Mouse (Mus musculus): ENCODE results near the gene Arhgap15. TPM values are rescaled to one million over a fixed set of nuclear protein-coding genes. Genes with fewer than 3 reads are reported as not detected.

The Arhgap15 gene
- polyA plus RNA-seq, 1 experiment = 9.5 TPM

- Histone ChIP-seq H3K4me3 (ENCODE audit: control insufficient read depth, insufficient read depth, low read length) (no peak overlapping the region), H3K27ac (ENCODE audit: control insufficient read depth, insufficient read depth, low read length) (no peak overlapping the region), H3K4me1 (replicated peaks; ENCODE audit: control insufficient read depth, insufficient read depth, low read length) (no peaks in the 10 kb centered on the region), H3K36me3 (ENCODE audit: control insufficient read depth, insufficient read depth, low read length) (peaks cover 3% of the 10 kb centered on the region; the same call in 1 of the 2 replicates), H3K27me3 (ENCODE audit: control insufficient read depth, insufficient read depth, low read length) (no peaks in the 10 kb centered on the region)
- 47% methylated on average over 5 of the region's 5 CpGs for WGBS
- DNase-seq = no peak
- TF ChIP-seq CTCF (IDR thresholded peaks at IDR 0.05; ENCODE audit: borderline replicate concordance, control insufficient read depth, extremely low read depth, insufficient read depth, low read length, poor library complexity) (no peak), POLR2A (IDR thresholded peaks at IDR 0.05; ENCODE audit: control insufficient read depth, extremely low read depth, insufficient read depth, low read length, poor library complexity) (no peak)
Observed at GRCm38 (mm10) chr2:43862709-43863108, 114.1 kb downstream of the Arhgap15 start.

GRCm38 (mm10) chr2:43902403-43902973, 153.9 kb downstream of the Arhgap15 start:
- DNase-seq = peak; percentile 70
- Histone ChIP-seq H3K4me1 (replicated peaks; ENCODE audit: control insufficient read depth, insufficient read depth, low read length) (no peaks in the 10 kb centered on the region), H3K27me3 (ENCODE audit: control insufficient read depth, insufficient read depth, low read length) (no peaks in the 10 kb centered on the region), H3K4me3 (ENCODE audit: control insufficient read depth, insufficient read depth, low read length) (no peak overlapping the region), H3K27ac (ENCODE audit: control insufficient read depth, insufficient read depth, low read length) (no peak overlapping the region), H3K36me3 (ENCODE audit: control insufficient read depth, insufficient read depth, low read length) (no peaks in the 10 kb centered on the region)
- TF ChIP-seq CTCF (IDR thresholded peaks at IDR 0.05; ENCODE audit: borderline replicate concordance, control insufficient read depth, extremely low read depth, insufficient read depth, low read length, poor library complexity) (no peak), POLR2A (IDR thresholded peaks at IDR 0.05; ENCODE audit: control insufficient read depth, extremely low read depth, insufficient read depth, low read length, poor library complexity) (no peak)
- 33% methylated on average over 7 of the region's 7 CpGs for WGBS

GRCm38 (mm10) chr2:43907496-43907895, 158.9 kb downstream of the Arhgap15 start:
- DNase-seq = no peak
- WGBS = 95% methylated on average over 5 of the region's 5 CpGs
- no peaks in the 10 kb centered on the region for H3K4me1 ChIP-seq (replicated peaks; ENCODE audit: control insufficient read depth, insufficient read depth, low read length)
- H3K27me3 ChIP-seq (ENCODE audit: control insufficient read depth, insufficient read depth, low read length) = no peaks in the 10 kb centered on the region
- TF ChIP-seq CTCF (IDR thresholded peaks at IDR 0.05; ENCODE audit: borderline replicate concordance, control insufficient read depth, extremely low read depth, insufficient read depth, low read length, poor library complexity) (no peak), POLR2A (IDR thresholded peaks at IDR 0.05; ENCODE audit: control insufficient read depth, extremely low read depth, insufficient read depth, low read length, poor library complexity) (no peak)
- H3K36me3 ChIP-seq (ENCODE audit: control insufficient read depth, insufficient read depth, low read length) = no peaks in the 10 kb centered on the region
- H3K27ac ChIP-seq (ENCODE audit: control insufficient read depth, insufficient read depth, low read length) = no peak overlapping the region
- H3K4me3 ChIP-seq (ENCODE audit: control insufficient read depth, insufficient read depth, low read length) = no peak overlapping the region

- Histone ChIP-seq H3K27me3 (ENCODE audit: control insufficient read depth, insufficient read depth, low read length) (no peaks in the 10 kb centered on the region), H3K4me1 (replicated peaks; ENCODE audit: control insufficient read depth, insufficient read depth, low read length) (no peaks in the 10 kb centered on the region), H3K27ac (ENCODE audit: control insufficient read depth, insufficient read depth, low read length) (no peak overlapping the region), H3K36me3 (ENCODE audit: control insufficient read depth, insufficient read depth, low read length) (no peaks in the 10 kb centered on the region), H3K4me3 (ENCODE audit: control insufficient read depth, insufficient read depth, low read length) (no peak overlapping the region)
- TF ChIP-seq CTCF (IDR thresholded peaks at IDR 0.05; ENCODE audit: borderline replicate concordance, control insufficient read depth, extremely low read depth, insufficient read depth, low read length, poor library complexity) = no peak
- TF ChIP-seq POLR2A (IDR thresholded peaks at IDR 0.05; ENCODE audit: control insufficient read depth, extremely low read depth, insufficient read depth, low read length, poor library complexity) = no peak
- DNase-seq = no peak
- 98% methylated on average over 6 of the region's 6 CpGs for WGBS
Observed at GRCm38 (mm10) chr2:43914104-43914503, 165.5 kb downstream of the Arhgap15 start.

- 96% methylated on average over 5 of the region's 5 CpGs for WGBS
- no peak for DNase-seq
- Histone ChIP-seq H3K27me3 (ENCODE audit: control insufficient read depth, insufficient read depth, low read length) (no peaks in the 10 kb centered on the region), H3K4me1 (replicated peaks; ENCODE audit: control insufficient read depth, insufficient read depth, low read length) (no peaks in the 10 kb centered on the region), H3K27ac (ENCODE audit: control insufficient read depth, insufficient read depth, low read length) (no peak overlapping the region), H3K36me3 (ENCODE audit: control insufficient read depth, insufficient read depth, low read length) (no peaks in the 10 kb centered on the region), H3K4me3 (ENCODE audit: control insufficient read depth, insufficient read depth, low read length) (no peak overlapping the region)
- TF ChIP-seq POLR2A (IDR thresholded peaks at IDR 0.05; ENCODE audit: control insufficient read depth, extremely low read depth, insufficient read depth, low read length, poor library complexity) (no peak), CTCF (IDR thresholded peaks at IDR 0.05; ENCODE audit: borderline replicate concordance, control insufficient read depth, extremely low read depth, insufficient read depth, low read length, poor library complexity) (no peak)
Observed at GRCm38 (mm10) chr2:43923863-43924340, 175.3 kb downstream of the Arhgap15 start.

GRCm38 (mm10) chr2:43931687-43932086, 183.1 kb downstream of the Arhgap15 start:
- no peaks in the 10 kb centered on the region for H3K36me3 ChIP-seq (ENCODE audit: control insufficient read depth, insufficient read depth, low read length)
- WGBS = 98% methylated on average over 3 of the region's 3 CpGs

More at GRCm38 (mm10) chr2:43931687-43932086, 183.1 kb downstream of the Arhgap15 start:
- no peaks in the 10 kb centered on the region for H3K27me3 ChIP-seq (ENCODE audit: control insufficient read depth, insufficient read depth, low read length)
- TF ChIP-seq POLR2A (IDR thresholded peaks at IDR 0.05; ENCODE audit: control insufficient read depth, extremely low read depth, insufficient read depth, low read length, poor library complexity) = no peak
- no peak for TF ChIP-seq CTCF (IDR thresholded peaks at IDR 0.05; ENCODE audit: borderline replicate concordance, control insufficient read depth, extremely low read depth, insufficient read depth, low read length, poor library complexity)
- DNase-seq = no peak
- H3K4me1 ChIP-seq (replicated peaks; ENCODE audit: control insufficient read depth, insufficient read depth, low read length) = no peaks in the 10 kb centered on the region
- no peak overlapping the region for H3K27ac ChIP-seq (ENCODE audit: control insufficient read depth, insufficient read depth, low read length)
- H3K4me3 ChIP-seq (ENCODE audit: control insufficient read depth, insufficient read depth, low read length) = no peak overlapping the region
